Mouse (Mus musculus): Measurements from ENCODE around the gene Trim59. TPM values are rescaled to one million over a fixed set of nuclear protein-coding genes. Genes with fewer than 3 reads are reported as not detected.
"Not testable (repeated sequence)": the region's sequence is repeated elsewhere in the genome, so short reads cannot be mapped to it uniquely, and the experiment has no call there.

Trim59 gene
- polyA plus RNA-seq, 1 experiment from 2014 or later: 115 TPM

GRCm38 (mm10) chr3:69018635-69019034, 25.9 kb downstream of the Trim59 start:
- not testable (repeated sequence) for H3K4me1 ChIP-seq (replicated peaks; ENCODE audit: control insufficient read depth, insufficient read depth, low read length); H3K27me3 ChIP-seq (ENCODE audit: control insufficient read depth, insufficient read depth, low read depth, low read length); H3K4me2 ChIP-seq (ENCODE audit: low read depth, low read length); H3K9ac ChIP-seq (ENCODE audit: low read length); H3K4me3 ChIP-seq (ENCODE audit: low read length); H3K9me3 ChIP-seq (ENCODE audit: control insufficient read depth, low read length); ATAC-seq (ENCODE audit: low read depth); H3K27ac ChIP-seq (ENCODE audit: low read length)
- peaks cover 36% of the 10 kb centered on the region for H3K36me3 ChIP-seq (ENCODE audit: control insufficient read depth, insufficient read depth, low read length)
- WGBS: 94% methylated on average over 2 of the region's 2 CpGs

- Histone ChIP-seq H3K36me3 (ENCODE audit: control insufficient read depth, insufficient read depth, low read length) (peaks cover 34% of the 10 kb centered on the region), H3K4me2 (ENCODE audit: low read depth, low read length) (no peak overlapping the region), H3K9me3 (ENCODE audit: control insufficient read depth, low read length) (no peaks in the 10 kb centered on the region), H3K4me1 (replicated peaks; ENCODE audit: control insufficient read depth, insufficient read depth, low read length) (no peaks in the 10 kb centered on the region), H3K9ac (ENCODE audit: low read length) (no peak overlapping the region), H3K27me3 (ENCODE audit: control insufficient read depth, insufficient read depth, low read depth, low read length) (no peaks in the 10 kb centered on the region), H3K27ac (ENCODE audit: low read length) (no peak overlapping the region), H3K4me3 (ENCODE audit: low read length) (no peak overlapping the region)
- ATAC-seq (ENCODE audit: low read depth): no peak
- 89% methylated on average over 3 of the region's 3 CpGs for WGBS
Measured at GRCm38 (mm10) chr3:69017181-69017580, 27.4 kb downstream of the Trim59 start.

GRCm38 (mm10) chr3:69008873-69009272, 35.7 kb downstream of the Trim59 start:
- H3K27me3 ChIP-seq (ENCODE audit: control insufficient read depth, insufficient read depth, low read depth, low read length): no peaks in the 10 kb centered on the region
- H3K36me3 ChIP-seq (ENCODE audit: control insufficient read depth, insufficient read depth, low read length): peaks cover 6% of the 10 kb centered on the region; the same call in 1 of the 2 replicates
- WGBS: 60% methylated on average over 2 of the region's 2 CpGs
- H3K4me3 ChIP-seq (ENCODE audit: low read length): no peak overlapping the region
- H3K4me1 ChIP-seq (replicated peaks; ENCODE audit: control insufficient read depth, insufficient read depth, low read length): peaks cover 6% of the 10 kb centered on the region
- no peak overlapping the region for H3K9ac ChIP-seq (ENCODE audit: low read length)
- no peak overlapping the region for H3K27ac ChIP-seq (ENCODE audit: low read length)
- H3K4me2 ChIP-seq (ENCODE audit: low read depth, low read length): no peak overlapping the region
- ATAC-seq (ENCODE audit: low read depth): no peak
- no peaks in the 10 kb centered on the region for H3K9me3 ChIP-seq (ENCODE audit: control insufficient read depth, low read length)

GRCm38 (mm10) chr3:69006246-69006760, 38.3 kb downstream of the Trim59 start:
- Histone ChIP-seq H3K4me1 (replicated peaks; ENCODE audit: control insufficient read depth, insufficient read depth, low read length) (peaks cover 8% of the 10 kb centered on the region), H3K4me3 (ENCODE audit: low read length) (peak overlapping the region; percentile 99), H3K9ac (ENCODE audit: low read length) (peak overlapping the region; percentile 97), H3K9me3 (ENCODE audit: control insufficient read depth, low read length) (no peaks in the 10 kb centered on the region), H3K4me2 (ENCODE audit: low read depth, low read length) (peak overlapping the region; percentile 83), H3K27me3 (ENCODE audit: control insufficient read depth, insufficient read depth, low read depth, low read length) (no peaks in the 10 kb centered on the region), H3K36me3 (ENCODE audit: control insufficient read depth, insufficient read depth, low read length) (no peaks in the 10 kb centered on the region), H3K27ac (ENCODE audit: low read length) (peak overlapping the region; percentile 97)
- WGBS: 4% methylated on average over 21 of the region's 21 CpGs
- no peak for ATAC-seq (ENCODE audit: low read depth)

GRCm38 (mm10) chr3:69005338-69006245, 39.0 kb downstream of the Trim59 start:
- Histone ChIP-seq H3K4me2 (ENCODE audit: low read depth, low read length) (peak overlapping the region; percentile 83), H3K4me1 (replicated peaks; ENCODE audit: control insufficient read depth, insufficient read depth, low read length) (peaks cover 8% of the 10 kb centered on the region), H3K4me3 (ENCODE audit: low read length) (peak overlapping the region; percentile 99), H3K36me3 (ENCODE audit: control insufficient read depth, insufficient read depth, low read length) (no peaks in the 10 kb centered on the region), H3K9ac (ENCODE audit: low read length) (peak overlapping the region; percentile 97), H3K9me3 (ENCODE audit: control insufficient read depth, low read length) (no peaks in the 10 kb centered on the region), H3K27ac (ENCODE audit: low read length) (peak overlapping the region; percentile 97), H3K27me3 (ENCODE audit: control insufficient read depth, insufficient read depth, low read depth, low read length) (no peaks in the 10 kb centered on the region)
- under 1% methylated on average over 72 of the region's 72 CpGs for WGBS
- peak; percentile 71 for ATAC-seq (ENCODE audit: low read depth)

GRCm38 (mm10) chr3:69004437-69005337, 39.9 kb downstream of the Trim59 start, which contains the start of the genes Ift80 and Smc4:
Gene Ift80 (minus strand): TSS chr3:69004570.
Gene Smc4 (plus strand): TSS chr3:69004738.
- Histone ChIP-seq H3K36me3 (ENCODE audit: control insufficient read depth, insufficient read depth, low read length) (no peaks in the 10 kb centered on the region), H3K4me2 (ENCODE audit: low read depth, low read length) (peak within 1 kb of the TSS; percentile 83), H3K4me1 (replicated peaks; ENCODE audit: control insufficient read depth, insufficient read depth, low read length) (peaks cover 8% of the 10 kb centered on the region), H3K27me3 (ENCODE audit: control insufficient read depth, insufficient read depth, low read depth, low read length) (no peaks in the 10 kb centered on the region), H3K9me3 (ENCODE audit: control insufficient read depth, low read length) (no peaks in the 10 kb centered on the region), H3K4me3 (ENCODE audit: low read length) (peak within 1 kb of the TSS; percentile 99), H3K27ac (ENCODE audit: low read length) (peak within 1 kb of the TSS; percentile 97), H3K9ac (ENCODE audit: low read length) (peak within 1 kb of the TSS; percentile 97)
- peak; percentile 96 for ATAC-seq (ENCODE audit: low read depth)
- under 1% methylated on average over 71 of the region's 76 CpGs for WGBS

GRCm38 (mm10) chr3:69004055-69004436, 40.5 kb downstream of the Trim59 start:
- H3K36me3 ChIP-seq (ENCODE audit: control insufficient read depth, insufficient read depth, low read length): no peaks in the 10 kb centered on the region
- under 1% methylated on average over 7 of the region's 7 CpGs for WGBS
- ATAC-seq (ENCODE audit: low read depth): no peak; the same call in 1 of the 2 replicates

GRCm38 (mm10) chr3:69002781-69003180, 41.8 kb downstream of the Trim59 start:
- Histone ChIP-seq H3K27ac (ENCODE audit: low read length) (no peak overlapping the region), H3K9me3 (ENCODE audit: control insufficient read depth, low read length) (no peaks in the 10 kb centered on the region), H3K27me3 (ENCODE audit: control insufficient read depth, insufficient read depth, low read depth, low read length) (no peaks in the 10 kb centered on the region), H3K4me2 (ENCODE audit: low read depth, low read length) (no peak overlapping the region), H3K36me3 (ENCODE audit: control insufficient read depth, insufficient read depth, low read length) (no peaks in the 10 kb centered on the region), H3K4me3 (ENCODE audit: low read length) (no peak overlapping the region), H3K9ac (ENCODE audit: low read length) (no peak overlapping the region), H3K4me1 (replicated peaks; ENCODE audit: control insufficient read depth, insufficient read depth, low read length) (peaks cover 6% of the 10 kb centered on the region)
- ATAC-seq (ENCODE audit: low read depth): no peak
- WGBS: 86% methylated on average over 4 of the region's 4 CpGs

More at GRCm38 (mm10) chr3:69004055-69004436, 40.5 kb downstream of the Trim59 start:
- peak overlapping the region; percentile 72 for H3K9ac ChIP-seq (ENCODE audit: low read length)
- H3K4me3 ChIP-seq (ENCODE audit: low read length): peak overlapping the region; percentile 99
- no peaks in the 10 kb centered on the region for H3K9me3 ChIP-seq (ENCODE audit: control insufficient read depth, low read length)
- H3K27me3 ChIP-seq (ENCODE audit: control insufficient read depth, insufficient read depth, low read depth, low read length): no peaks in the 10 kb centered on the region
- H3K27ac ChIP-seq (ENCODE audit: low read length): peak overlapping the region; percentile 41; the same call in 1 of the 2 replicates
- H3K4me1 ChIP-seq (replicated peaks; ENCODE audit: control insufficient read depth, insufficient read depth, low read length): peaks cover 8% of the 10 kb centered on the region
- H3K4me2 ChIP-seq (ENCODE audit: low read depth, low read length): peak overlapping the region; percentile 73

Measured in lung, embryonic 16.5 days (tissue).